Mouse (Mus musculus) 3134 (cell line): ENCODE measurements around the gene Uggt2.

Experiments
- DNase-seq: peaks from one replicate; pipeline ENCODE4 v3.0.0-alpha.2; 2011; ENCODE audit warnings: low spot score; ENCODE audit not compliant: insufficient read length; ENCODE audit errors: extremely low read depth

Gene Uggt2

GRCm38 (mm10) chr14:118936236-118936635 is 163.0 kb downstream of the Uggt2 start:
- no peak for DNase-seq
